Mouse (Mus musculus): ENCODE measurements around the gene Rexo1.

The Rexo1 gene

GRCm38 (mm10) chr10:80509412-80510272 lies 51.7 kb downstream of the Rexo1 start:
- peak; percentile 87 to 94 for DNase-seq (ENCODE audit: low spot score in 2 of 2)

- peak; percentile 69 to 88 for DNase-seq (ENCODE audit: low spot score in 2 of 2)
Observed at GRCm38 (mm10) chr10:80506222-80506621, 55.1 kb downstream of the Rexo1 start.

GRCm38 (mm10) chr10:80504724-80505123 lies 56.6 kb downstream of the Rexo1 start:
- no peak for DNase-seq (ENCODE audit: low spot score in 2 of 2)

GRCm38 (mm10) chr10:80503599-80504220 lies 57.6 kb downstream of the Rexo1 start:
- no peak for DNase-seq (ENCODE audit: low spot score in 2 of 2)

- DNase-seq (ENCODE audit: low spot score in 2 of 2): no peak
Observed at GRCm38 (mm10) chr10:80502819-80503314, 58.5 kb downstream of the Rexo1 start.

GRCm38 (mm10) chr10:80502291-80502690 lies 59.1 kb downstream of the Rexo1 start:
- DNase-seq (ENCODE audit: low spot score in 2 of 2): no peak

GRCm38 (mm10) chr10:80496421-80496820 lies 64.9 kb downstream of the Rexo1 start:
- DNase-seq (ENCODE audit: low spot score in 2 of 2): no peak

- no peak for DNase-seq (ENCODE audit: low spot score in 2 of 2)
Observed at GRCm38 (mm10) chr10:80495901-80496300, 65.5 kb downstream of the Rexo1 start.

- peak in 1 of 2 experiments; percentile 50 for DNase-seq (ENCODE audit: low spot score in 2 of 2)
Observed at GRCm38 (mm10) chr10:80494732-80495131, 66.6 kb downstream of the Rexo1 start, which contains the start of gene Onecut3. Gene Onecut3 (plus strand): TSS chr10:80494835.

Measured in spleen, postnatal 10 days (tissue).